ENCODE assay signal across 7 mouse cellular contexts in genomic region chr1:167269350-167269811, GRCm38 (mm10). TPM values are rescaled to one million over a fixed set of nuclear protein-coding genes. Genes with fewer than 3 reads are reported as not detected.
DNase-seq lines count a peak whose midpoint lies in the region; ATAC-seq and TF ChIP-seq lines count a peak whose summit lies in the region.

No protein-coding gene starts in this region.

- H3K9ac ChIP-seq in heart, postnatal 0 days (replicated peaks; ENCODE audit: low read depth, low read length): peak overlapping the region; percentile 35; the same call in 1 of the 2 replicates

- H3K4me1 ChIP-seq in E14TG2a.4 (replicated peaks; ENCODE audit: low read depth, low read length): peaks cover 96% of the 10 kb centered on the region
- H3K4me1 ChIP-seq in heart, postnatal 0 days (ENCODE audit: control insufficient read depth, insufficient read depth): peaks cover 63% of the 10 kb centered on the region

- TF ChIP-seq EP300 in heart, postnatal 0 days (IDR thresholded peaks at IDR 0.05; ENCODE audit: low read depth): no peak

- peaks cover 58% of the 10 kb centered on the region for H3K36me3 ChIP-seq in E14TG2a.4 (ENCODE audit: insufficient read depth, low read length)
- no peaks in the 10 kb centered on the region for H3K36me3 ChIP-seq in heart, postnatal 0 days (replicated peaks; ENCODE audit: control insufficient read depth, insufficient read depth, low read length)

- TF ChIP-seq CTCF in E14TG2a.4 (conservative IDR thresholded peaks at IDR 0.05; ENCODE audit: low read length): no peak
- TF ChIP-seq CTCF in heart, postnatal 0 days (IDR thresholded peaks at IDR 0.05; ENCODE audit: low read depth): no peak

- 14% methylated on average over 14 of the region's 14 CpGs for whole genome bisulfite sequencing in heart, postnatal 0 days

- DNase-seq in A20 (ENCODE audit: low read depth, low spot score): peak; percentile 40
- no peak for DNase-seq in heart, postnatal 0 days (ENCODE audit: low spot score)
- peak; percentile 37 for DNase-seq in lung, postnatal 10 days
- no peak for DNase-seq in ovary, postnatal 36 days (ENCODE audit: low spot score)
- no peak for DNase-seq in layer of hippocampus, adult 18-20 months (ENCODE audit: low spot score in 2 of 2)

- no peaks in the 10 kb centered on the region for H3K9me3 ChIP-seq in E14TG2a.4 (ENCODE audit: low read length)
- H3K9me3 ChIP-seq in heart, postnatal 0 days (replicated peaks; ENCODE audit: control insufficient read depth, low read length): no peaks in the 10 kb centered on the region

- H3K4me2 ChIP-seq in heart, postnatal 0 days (ENCODE audit: low read depth, low read length): peak overlapping the region; percentile 68

- no peaks in the 10 kb centered on the region for H3K27me3 ChIP-seq in E14TG2a.4 (ENCODE audit: insufficient read depth, low read length)
- H3K27me3 ChIP-seq in heart, postnatal 0 days (ENCODE audit: control insufficient read depth, insufficient read depth, low read length): no peaks in the 10 kb centered on the region

- ATAC-seq in heart, postnatal 0 days (ENCODE audit: insufficient read depth, low read depth): peak; percentile 62
- no peak for ATAC-seq in cerebellum, adult (ENCODE audit: insufficient number of reproducible peaks, low FRiP score, low TSS enrichment)

- H3K4me3 ChIP-seq in E14TG2a.4 (replicated peaks; ENCODE audit: low read length): peak overlapping the region; percentile 62
- no peak overlapping the region for H3K4me3 ChIP-seq in heart, postnatal 0 days (ENCODE audit: low read depth, low read length)

- H3K27ac ChIP-seq in heart, postnatal 0 days (ENCODE audit: low read depth): peak overlapping the region; percentile 90

RNA-seq across cellular contexts. Expression of gene Uck2, which starts 15.7 kb away (rescaled TPM):
- 60.3 and 82.4 TPM in 2 replicates for total RNA-seq in heart, postnatal 0 days (2014; rRNA removed; ENCODE audit: low replicate concordance)
- polyA plus RNA-seq in heart, postnatal 0 days (2015; fragmentation: Nextera tagmentation; extraction: Ambion mirVana): 26.4 and 30.7 TPM in 2 replicates
- total RNA-seq in layer of hippocampus, adult 18-20 months (2021): 10 to 100 TPM; 28.4 to 35.9 TPM

RNA-seq across cellular contexts. Expression of gene Tmco1, which starts 38.8 kb away (rescaled TPM):
- 68.1 and 113 TPM in 2 replicates for total RNA-seq in heart, postnatal 0 days (2014; rRNA removed; ENCODE audit: low replicate concordance)
- 86.6 and 96.7 TPM in 2 replicates for polyA plus RNA-seq in heart, postnatal 0 days (2015; fragmentation: Nextera tagmentation; extraction: Ambion mirVana)
- 10 to 100 TPM; 46.8 to 50.3 TPM for total RNA-seq in layer of hippocampus, adult 18-20 months (2021)

Comparison
In these comparisons a context has a peak if more than half of its experiments do, and no peak if none do; other contexts are left out.
1. DNase-seq: peak in A20 (single experiment) and lung, postnatal 10 days (single experiment); none in heart, postnatal 0 days (single experiment), ovary, postnatal 36 days (single experiment) and layer of hippocampus, adult 18-20 months (0 of 2).